In the genomic region with DNA sequence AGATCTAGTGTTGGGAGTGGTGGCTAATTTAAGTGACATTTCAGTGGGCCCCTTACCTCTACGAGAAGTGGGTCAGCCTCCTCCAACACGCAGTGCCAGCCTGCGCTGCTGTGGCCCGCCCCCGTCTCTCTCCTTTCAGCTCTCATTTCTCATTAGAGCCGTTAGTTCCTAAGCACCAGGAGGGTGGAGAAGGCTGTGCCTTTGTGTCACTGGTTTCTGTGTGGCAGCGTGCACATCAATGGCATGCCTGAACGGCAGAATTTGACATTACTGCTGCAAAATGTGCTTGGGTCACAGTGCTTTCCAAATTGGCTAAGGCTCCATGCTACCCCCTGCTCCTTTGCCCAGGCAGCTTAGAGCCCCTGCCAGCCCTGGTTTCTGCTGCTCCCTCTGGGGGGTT, we compare ENCODE assay signal across 13 mouse cellular contexts.
DNase-seq lines count a peak whose midpoint lies in the region; ATAC-seq lines count a peak whose summit lies in the region.
"Had no signal": no experiment of that assay in that cellular context is flagged by ENCODE, and none has a peak within 500 bp of the region (broad histone marks: within the 10 kb centered on the region; RNA-seq: fewer than 3 reads in every experiment).

No protein-coding gene starts in this region.

- H3K4me1 ChIP-seq in midbrain, embryonic 10.5 days = peaks cover 65% of the 10 kb centered on the region

- no peak for DNase-seq in frontal cortex, postnatal 25 days (ENCODE audit: low spot score in 2 of 2)
- DNase-seq in thymus, postnatal 4 days = peak; percentile 32
- DNase-seq in thymus, postnatal 36 days = no peak
- no peak for DNase-seq in midbrain, embryonic 10.5 days (ENCODE audit: low spot score)
- no peak for DNase-seq in embryo, embryonic 10 days (ENCODE audit: low spot score)
- DNase-seq in adrenal gland, postnatal 10 days = no peak
- DNase-seq in thymus, adult 18-20 months = no peak
- DNase-seq: cerebellum, adult 18-20 months; gastrocnemius, adult 2 months; lung, postnatal 4 days; thymus, postnatal 14 days had no signal

- peak overlapping the region; percentile 73 for H3K27ac ChIP-seq in midbrain, embryonic 10.5 days (replicated peaks)
- H3K27ac ChIP-seq: gastrocnemius, adult 2 months had no signal

- H3K27me3 ChIP-seq in midbrain, embryonic 10.5 days (ENCODE audit: low read depth, poor library complexity, severe bottlenecking) = 0 out of 2 replicates have a peak, but pooled peaks cover 12% of the 10 kb centered on the region
- H3K27me3 ChIP-seq: embryonic facial prominence, embryonic 12.5 days had no signal

- H3K36me3 ChIP-seq in midbrain, embryonic 10.5 days = no peaks in the 10 kb centered on the region
- H3K36me3 ChIP-seq: embryonic facial prominence, embryonic 12.5 days had no signal

- no peak overlapping the region for H3K4me3 ChIP-seq in midbrain, embryonic 10.5 days
- H3K4me3 ChIP-seq: embryonic facial prominence, embryonic 12.5 days; gastrocnemius, adult 2 months had no signal

- 16% methylated on average over 8 of the region's 8 CpGs for WGBS in midbrain, embryonic 10.5 days

- no peaks in the 10 kb centered on the region for H3K9me3 ChIP-seq in midbrain, embryonic 10.5 days (replicated peaks)
- H3K9me3 ChIP-seq: embryonic facial prominence, embryonic 12.5 days had no signal

- peak; percentile 31 for ATAC-seq in frontal cortex, adult (ENCODE audit: low TSS enrichment)
